Mouse (Mus musculus) lung, embryonic 16.5 days (tissue): ENCODE measurements around the gene Tmem203. TPM values are rescaled to one million over a fixed set of nuclear protein-coding genes. Genes with fewer than 3 reads are reported as not detected.
A peak's percentile ranks its signal among the peaks of the same experiment; 100 is the strongest.

Experiments
- ATAC-seq: fragments of 200-750 bp; cut with Nextera tagmentation; 2 replicates; pipeline ENCODE4 v1.8.0; 2017; ENCODE audit warnings: low read depth, mild to moderate bottlenecking, moderate library complexity
- H3K27ac ChIP-seq: fragments of 300-500 bp; sonication (generic); 2 replicates; pipeline ENCODE4 v1.5.1; 2014; ENCODE audit warnings: mild to moderate bottlenecking, control low read depth, low read length
- H3K27me3 ChIP-seq: fragments of 300-500 bp; sonication (generic); 2 replicates; pipeline ENCODE4 v1.6.1; 2014; ENCODE audit warnings: low read depth, low read length, mixed read lengths; ENCODE audit not compliant: control insufficient read depth, insufficient read depth
- H3K36me3 ChIP-seq: fragments of 300-500 bp; sonication (generic); 2 replicates; pipeline ENCODE4 v1.6.1; 2014; ENCODE audit warnings: low read length; ENCODE audit not compliant: control insufficient read depth, insufficient read depth
- H3K4me1 ChIP-seq: fragments of 300-500 bp; sonication (generic); replicated peaks from 2 replicates; pipeline ENCODE4 v1.6.1; 2014; ENCODE audit warnings: low read length, mixed read lengths; ENCODE audit not compliant: control insufficient read depth, insufficient read depth
- H3K4me2 ChIP-seq: fragments of 300-500 bp; sonication (generic); 2 replicates; pipeline ENCODE4 v1.6.1; 2014; ENCODE audit warnings: low read depth, low read length, control low read depth
- H3K4me3 ChIP-seq: fragments of 300-500 bp; sonication (generic); 2 replicates; pipeline ENCODE4 v1.5.1; 2014; ENCODE audit warnings: mild to moderate bottlenecking, low read length, control low read depth
- H3K9ac ChIP-seq: fragments of 300-500 bp; sonication (generic); 2 replicates; pipeline ENCODE4 v1.6.1; 2014; ENCODE audit warnings: low read length, control low read depth
- H3K9me3 ChIP-seq: fragments of 300-500 bp; sonication (generic); 2 replicates; pipeline ENCODE4 v1.6.1; 2016; ENCODE audit warnings: low read length; ENCODE audit not compliant: control insufficient read depth
- WGBS: fragments of 180-500 bp; shearing (Covaris S2); extraction: QIAGEN DNeasy Blood & Tissue Kit; methylation state at CpG from one replicate; pipeline ENCODE4 v1.1.7; 2014; 5-methylcytosine and 5-hydroxymethylcytosine counted together
- polyA plus RNA-seq: library from polyadenylated mRNA; unstranded; fragments of >200 nt; fragmentation: Nextera tagmentation; extraction: Ambion mirVana; gene quantifications from 2 replicates; pipeline ENCODE4 v1.2.1, GENCODE M21; 2015

The Tmem203 gene
- polyA plus RNA-seq, 1 experiment from 2014 or later, result 20.3 TPM

GRCm38 (mm10) chr2:25223681-25224491 is 31.4 kb upstream of the Tmem203 start:
- Histone ChIP-seq H3K4me3 (peak overlapping the region; percentile 87), H3K27ac (peak overlapping the region; percentile 97), H3K4me1 (peaks cover 19% of the 10 kb centered on the region), H3K27me3 (no peaks in the 10 kb centered on the region), H3K36me3 (peaks cover 7% of the 10 kb centered on the region), H3K9me3 (no peaks in the 10 kb centered on the region), H3K9ac (peak overlapping the region; percentile 85), H3K4me2 (peak overlapping the region; percentile 90)
- WGBS, result under 1% methylated on average over 50 of the region's 53 CpGs
- ATAC-seq, result peak; percentile 45

DNA sequence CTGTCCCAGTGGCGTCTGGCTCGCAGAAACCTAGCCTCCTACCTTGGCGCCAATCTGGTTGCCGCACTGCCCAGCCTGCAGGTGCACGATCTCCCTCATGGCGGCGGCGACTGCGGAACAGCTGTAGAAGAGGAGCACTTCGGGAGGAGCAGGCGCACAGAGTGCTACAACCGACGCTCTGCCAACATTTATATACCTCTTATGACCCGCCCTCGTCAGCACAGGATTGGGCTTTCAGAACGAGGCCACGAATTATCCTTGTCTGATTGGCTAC is 30.8 kb upstream of the Tmem203 start, which contains the start of gene Tubb4b:
Gene Tubb4b (minus strand): TSS at position 211 of the 274 bp plus-strand sequence.
- ATAC-seq, result no peak
- Histone ChIP-seq H3K9me3 (no peaks in the 10 kb centered on the region), H3K27me3 (no peaks in the 10 kb centered on the region), H3K36me3 (peaks cover 7% of the 10 kb centered on the region), H3K27ac (peak within 1 kb of the TSS; percentile 99), H3K4me3 (peak within 1 kb of the TSS; percentile 87), H3K9ac (peak within 1 kb of the TSS; percentile 85), H3K4me1 (peaks cover 20% of the 10 kb centered on the region), H3K4me2 (peak within 1 kb of the TSS; percentile 90)
- WGBS, result under 1% methylated on average over 17 of the region's 17 CpGs

DNA sequence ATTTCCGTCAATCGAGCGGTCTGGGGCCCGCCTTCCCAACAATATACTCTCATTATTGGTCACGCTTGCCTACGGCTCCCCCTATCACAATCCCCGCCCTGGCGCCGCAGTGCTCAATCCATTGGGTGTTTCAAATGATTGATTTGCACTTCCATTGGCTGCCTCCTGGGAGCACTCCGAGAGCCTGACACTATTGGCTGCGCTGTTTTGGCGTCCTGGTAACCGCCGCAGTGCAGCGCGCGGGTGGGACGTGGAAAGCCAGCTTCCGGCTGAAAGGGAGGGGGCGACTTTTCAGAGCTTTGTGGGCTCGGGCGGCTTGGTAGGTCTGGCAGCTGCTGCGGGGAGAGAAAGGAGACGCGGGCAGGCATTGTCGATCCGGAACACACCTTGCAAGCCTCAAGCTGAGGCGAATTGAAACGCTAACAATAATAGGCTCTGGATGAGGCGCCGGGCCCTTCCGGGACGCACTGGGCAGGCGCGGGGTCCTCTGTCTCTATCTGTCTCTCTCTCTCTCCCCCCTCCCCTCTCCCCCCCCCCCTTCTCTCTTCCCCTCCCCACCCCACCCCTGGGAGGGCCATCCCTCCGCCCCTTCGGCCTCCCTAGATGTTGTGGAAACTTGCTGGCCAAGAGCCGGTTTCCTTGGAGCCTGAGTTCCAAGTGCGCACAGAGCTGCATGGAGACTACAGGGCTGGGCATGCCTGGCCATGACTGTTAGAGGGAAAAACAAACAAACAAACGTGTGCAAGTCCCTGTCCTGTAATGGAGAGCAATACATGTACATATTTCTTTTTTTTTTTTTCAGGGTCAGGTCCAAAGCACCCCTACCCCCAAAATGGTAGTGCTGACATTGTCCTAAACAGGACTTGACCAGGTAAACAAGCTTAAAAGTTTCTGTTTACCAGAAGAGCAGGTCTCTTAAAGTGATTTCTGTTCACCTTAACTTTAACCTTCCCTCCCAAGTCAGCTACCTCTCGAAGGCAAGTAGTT is 30.2 kb upstream of the Tmem203 start:
- 2% methylated on average over 41 of the region's 41 CpGs for WGBS
- peak overlapping the region; percentile 49 for H3K4me2 ChIP-seq

GRCm38 (mm10) chr2:25225811-25226379 is 29.3 kb upstream of the Tmem203 start:
- H3K4me3 ChIP-seq, result peak overlapping the region; percentile 64
- 66% methylated on average over 8 of the region's 8 CpGs for WGBS
- no peak for ATAC-seq
- H3K36me3 ChIP-seq, result peaks cover 7% of the 10 kb centered on the region
- H3K4me2 ChIP-seq, result peak overlapping the region; percentile 49
- H3K9ac ChIP-seq, result peak overlapping the region; percentile 76
- peaks cover 20% of the 10 kb centered on the region for H3K4me1 ChIP-seq
- H3K27ac ChIP-seq, result peak overlapping the region; percentile 99
- H3K27me3 ChIP-seq, result no peaks in the 10 kb centered on the region
- no peaks in the 10 kb centered on the region for H3K9me3 ChIP-seq

More for the DNA sequence above, 30.2 kb upstream of the Tmem203 start:
- H3K9ac ChIP-seq, result peak overlapping the region; percentile 76
- no peaks in the 10 kb centered on the region for H3K9me3 ChIP-seq
- H3K4me1 ChIP-seq, result peaks cover 20% of the 10 kb centered on the region
- peak overlapping the region; percentile 99 for H3K27ac ChIP-seq
- H3K36me3 ChIP-seq, result peaks cover 7% of the 10 kb centered on the region
- ATAC-seq, result peak; percentile 95
- H3K27me3 ChIP-seq, result no peaks in the 10 kb centered on the region
- peak overlapping the region; percentile 87 for H3K4me3 ChIP-seq

GRCm38 (mm10) chr2:25226864-25227263 is 28.4 kb upstream of the Tmem203 start:
- WGBS, result 73% methylated on average over 5 of the region's 5 CpGs
- no peak for ATAC-seq
- H3K4me2 ChIP-seq, result no peak overlapping the region
- no peak overlapping the region for H3K9ac ChIP-seq
- no peaks in the 10 kb centered on the region for H3K27me3 ChIP-seq
- no peak overlapping the region for H3K27ac ChIP-seq
- peaks cover 20% of the 10 kb centered on the region for H3K4me1 ChIP-seq
- peaks cover 2% of the 10 kb centered on the region; the same call in 1 of the 2 replicates for H3K36me3 ChIP-seq
- no peak overlapping the region for H3K4me3 ChIP-seq
- H3K9me3 ChIP-seq, result no peaks in the 10 kb centered on the region

DNA sequence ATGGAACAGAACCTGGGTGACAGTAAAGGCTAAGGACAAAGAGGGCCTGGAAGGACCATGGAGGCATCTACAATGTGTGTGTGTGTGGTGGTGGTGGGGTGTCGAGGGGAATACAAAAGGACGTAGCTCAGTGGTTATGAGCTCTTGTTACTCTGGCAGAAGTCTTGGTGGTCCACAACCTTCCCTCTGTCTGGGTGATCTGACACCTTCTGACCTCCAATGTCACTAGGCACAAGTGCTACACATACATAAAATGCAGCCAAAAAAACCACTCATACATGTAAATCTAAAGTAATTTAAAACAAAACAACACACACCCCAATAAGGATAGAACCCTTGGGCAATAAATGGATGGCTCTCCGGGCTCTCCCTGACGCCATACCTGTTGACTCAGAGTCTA is 27.8 kb upstream of the Tmem203 start:
- H3K27me3 ChIP-seq, result no peaks in the 10 kb centered on the region
- no peak overlapping the region for H3K27ac ChIP-seq
- no peak overlapping the region for H3K4me3 ChIP-seq
- no peaks in the 10 kb centered on the region for H3K36me3 ChIP-seq
- H3K9me3 ChIP-seq, result no peaks in the 10 kb centered on the region
- no peak overlapping the region for H3K9ac ChIP-seq
- H3K4me1 ChIP-seq, result peaks cover 20% of the 10 kb centered on the region
- whole genome bisulfite sequencing, result 92% methylated on average over 4 of the region's 4 CpGs
- H3K4me2 ChIP-seq, result no peak overlapping the region
- no peak for ATAC-seq

DNA sequence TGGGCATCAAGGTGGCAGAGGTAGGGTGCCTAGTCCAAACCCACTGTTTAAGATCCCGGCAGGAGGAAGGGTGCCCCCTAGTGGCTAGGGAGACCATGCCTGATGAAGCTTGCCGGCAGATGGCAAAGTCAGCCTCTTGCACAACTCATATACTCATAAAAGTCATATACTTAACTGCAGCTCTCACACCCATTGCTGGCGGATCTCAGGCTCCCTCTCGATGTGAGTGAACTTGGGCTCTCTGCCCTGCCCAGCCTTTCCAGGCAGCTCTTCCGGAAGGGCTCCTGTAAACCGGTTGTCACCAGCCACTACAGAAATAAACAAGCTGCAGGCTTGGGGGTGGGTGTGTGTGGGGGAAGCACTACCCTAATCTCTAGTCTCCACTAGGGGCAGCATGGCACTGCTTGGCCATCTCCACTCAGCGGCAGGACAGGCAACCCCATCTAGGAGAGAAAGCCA is 26.8 kb upstream of the Tmem203 start:
- peak; percentile 39 for ATAC-seq
- WGBS, result 0% methylated on average over 7 of the region's 7 CpGs
- no peaks in the 10 kb centered on the region for H3K9me3 ChIP-seq
- 0 out of 2 replicates have a peak overlapping the region, but pooled peaks have one; percentile 12 for H3K9ac ChIP-seq
- peak overlapping the region; percentile 71 for H3K27ac ChIP-seq
- no peaks in the 10 kb centered on the region for H3K36me3 ChIP-seq
- peak overlapping the region; percentile 39 for H3K4me2 ChIP-seq
- no peaks in the 10 kb centered on the region for H3K27me3 ChIP-seq
- H3K4me1 ChIP-seq, result peaks cover 17% of the 10 kb centered on the region
- no peak overlapping the region for H3K4me3 ChIP-seq

DNA sequence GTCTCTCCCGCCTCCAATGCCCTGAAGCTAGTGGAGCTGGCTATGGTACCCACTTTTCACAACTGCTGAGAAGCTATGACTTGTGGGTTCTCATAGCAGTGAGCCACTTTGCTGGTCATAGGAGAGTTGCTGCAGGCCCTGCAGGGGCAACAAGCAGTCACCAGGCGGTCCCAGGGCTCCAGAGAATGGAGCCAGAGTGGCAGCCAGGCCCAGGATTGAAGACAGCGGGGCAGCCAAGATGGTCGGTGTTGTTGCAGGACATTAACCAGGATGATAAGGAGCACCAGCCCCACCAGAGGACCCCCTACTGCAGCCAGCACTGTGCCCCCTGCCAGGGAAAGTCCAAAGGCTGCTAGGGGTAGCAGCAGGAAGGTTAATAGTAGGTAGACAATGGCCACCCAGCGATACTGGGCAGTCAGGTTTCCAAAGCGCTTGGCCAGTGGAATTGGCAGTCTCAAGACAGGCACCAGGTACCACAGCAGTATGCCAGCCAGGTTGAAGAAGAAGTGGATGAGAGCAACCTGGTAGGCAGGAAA is 26.2 kb upstream of the Tmem203 start:
- Histone ChIP-seq H3K9ac (peak overlapping the region; percentile 24; the same call in 1 of the 2 replicates), H3K4me2 (no peak overlapping the region), H3K36me3 (no peaks in the 10 kb centered on the region), H3K27me3 (no peaks in the 10 kb centered on the region), H3K27ac (no peak overlapping the region), H3K4me1 (peaks cover 16% of the 10 kb centered on the region), H3K4me3 (no peak overlapping the region), H3K9me3 (no peaks in the 10 kb centered on the region)
- WGBS, result 69% methylated on average over 6 of the region's 6 CpGs
- ATAC-seq, result no peak
